Mouse (Mus musculus): ENCODE results near the gene Hist1h4c. TPM values are rescaled to one million over a fixed set of nuclear protein-coding genes. Genes with fewer than 3 reads are reported as not detected.
"Not testable (repeated sequence)": the region's sequence is repeated elsewhere in the genome, so short reads cannot be mapped to it uniquely, and the experiment has no call there.

Hist1h4c gene
- 190 and 256 TPM in 2 replicates for total RNA-seq (2014; rRNA removed)
- 0.95 and 3.1 TPM in 2 replicates for polyA plus RNA-seq (2012; rRNA removed)

DNA sequence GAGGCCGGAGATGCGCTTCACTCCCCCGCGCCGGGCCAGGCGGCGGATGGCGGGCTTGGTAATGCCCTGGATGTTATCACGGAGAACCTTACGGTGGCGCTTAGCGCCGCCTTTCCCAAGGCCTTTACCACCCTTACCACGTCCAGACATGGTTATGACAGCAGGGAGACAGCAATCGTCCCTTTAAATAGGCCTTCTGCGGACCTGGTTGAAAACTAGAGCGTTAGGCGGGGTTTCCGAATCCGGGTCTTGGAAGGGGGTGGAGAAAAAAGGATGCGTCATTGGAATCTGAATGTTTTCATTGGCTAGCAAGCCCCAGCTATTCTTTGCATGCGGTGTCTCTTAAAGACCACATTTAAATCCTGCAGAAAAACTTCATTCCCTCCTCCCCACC lies at the start of gene Hist1h4c:
TSS of gene Hist1h4c (minus strand) at position 155 of the 394 bp plus-strand sequence.
- whole genome bisulfite sequencing = under 1% methylated on average over 20 of the region's 22 CpGs
- DNase-seq (ENCODE audit: extremely low read depth, low read depth, low spot score) = peak; percentile 97
- no peaks in the 10 kb centered on the region for H3K79me2 ChIP-seq (ENCODE audit: control insufficient read depth, insufficient read depth, low read length)
- H3K27ac ChIP-seq (replicated peaks; ENCODE audit: insufficient read depth, low read depth, low read length) = 0 out of 2 replicates have a peak within 1 kb of the TSS, but pooled peaks have one; percentile 2
- TF ChIP-seq POLR2A (IDR thresholded peaks at IDR 0.05; ENCODE audit: extremely low read depth, insufficient read depth, low read length) = peak; percentile 100
- TF ChIP-seq CTCF (IDR thresholded peaks at IDR 0.05; ENCODE audit: low read depth, low read length) = no peak
- no peaks in the 10 kb centered on the region for H3K27me3 ChIP-seq (ENCODE audit: control insufficient read depth, insufficient read depth, low read length)
- peak within 1 kb of the TSS; percentile 29 for H3K9ac ChIP-seq (ENCODE audit: low read depth, low read length)
- H3K4me1 ChIP-seq (ENCODE audit: control insufficient read depth, insufficient read depth, low read length) = peaks cover 10% of the 10 kb centered on the region
- H3K4me3 ChIP-seq (ENCODE audit: insufficient read depth, low read depth, low read length) = peak within 1 kb of the TSS; percentile 53
- H3K36me3 ChIP-seq (ENCODE audit: control insufficient read depth, insufficient read depth, low read length) = peaks cover 5% of the 10 kb centered on the region; the same call in 1 of the 2 replicates

DNA sequence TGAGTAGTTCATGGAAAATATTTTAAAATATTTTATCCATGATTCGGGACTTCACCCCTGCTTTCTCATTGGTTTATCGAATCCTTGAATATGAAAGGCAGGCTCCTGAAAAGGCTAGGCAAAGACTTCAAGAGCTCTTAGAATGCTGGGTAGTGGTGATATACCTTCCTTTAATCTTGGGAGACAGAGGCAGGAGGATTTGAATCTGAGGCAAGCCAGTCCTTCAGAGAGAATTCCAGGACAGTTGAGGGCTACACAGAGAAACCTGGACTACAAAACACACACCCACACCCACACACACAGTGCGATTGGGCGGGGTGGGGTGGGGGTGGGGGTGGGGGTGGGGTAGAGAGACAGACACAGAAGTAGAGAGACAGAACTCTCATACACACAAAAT lies 49.6 kb upstream of the Hist1h4c start:
- Histone ChIP-seq H3K4me1 (ENCODE audit: control insufficient read depth, insufficient read depth, low read length) (peaks cover 12% of the 10 kb centered on the region), H3K9ac (ENCODE audit: low read depth, low read length) (no peak overlapping the region), H3K79me2 (ENCODE audit: control insufficient read depth, insufficient read depth, low read length) (no peaks in the 10 kb centered on the region), H3K27me3 (ENCODE audit: control insufficient read depth, insufficient read depth, low read length) (no peaks in the 10 kb centered on the region), H3K27ac (replicated peaks; ENCODE audit: insufficient read depth, low read depth, low read length) (no peak overlapping the region), H3K36me3 (ENCODE audit: control insufficient read depth, insufficient read depth, low read length) (no peaks in the 10 kb centered on the region), H3K4me3 (ENCODE audit: insufficient read depth, low read depth, low read length) (no peak overlapping the region)
- WGBS = 16% methylated on average over 4 of the region's 4 CpGs
- no peak for DNase-seq (ENCODE audit: extremely low read depth, low read depth, low spot score)
- TF ChIP-seq POLR2A (IDR thresholded peaks at IDR 0.05; ENCODE audit: extremely low read depth, insufficient read depth, low read length) (no peak), CTCF (IDR thresholded peaks at IDR 0.05; ENCODE audit: low read depth, low read length) (no peak)

DNA sequence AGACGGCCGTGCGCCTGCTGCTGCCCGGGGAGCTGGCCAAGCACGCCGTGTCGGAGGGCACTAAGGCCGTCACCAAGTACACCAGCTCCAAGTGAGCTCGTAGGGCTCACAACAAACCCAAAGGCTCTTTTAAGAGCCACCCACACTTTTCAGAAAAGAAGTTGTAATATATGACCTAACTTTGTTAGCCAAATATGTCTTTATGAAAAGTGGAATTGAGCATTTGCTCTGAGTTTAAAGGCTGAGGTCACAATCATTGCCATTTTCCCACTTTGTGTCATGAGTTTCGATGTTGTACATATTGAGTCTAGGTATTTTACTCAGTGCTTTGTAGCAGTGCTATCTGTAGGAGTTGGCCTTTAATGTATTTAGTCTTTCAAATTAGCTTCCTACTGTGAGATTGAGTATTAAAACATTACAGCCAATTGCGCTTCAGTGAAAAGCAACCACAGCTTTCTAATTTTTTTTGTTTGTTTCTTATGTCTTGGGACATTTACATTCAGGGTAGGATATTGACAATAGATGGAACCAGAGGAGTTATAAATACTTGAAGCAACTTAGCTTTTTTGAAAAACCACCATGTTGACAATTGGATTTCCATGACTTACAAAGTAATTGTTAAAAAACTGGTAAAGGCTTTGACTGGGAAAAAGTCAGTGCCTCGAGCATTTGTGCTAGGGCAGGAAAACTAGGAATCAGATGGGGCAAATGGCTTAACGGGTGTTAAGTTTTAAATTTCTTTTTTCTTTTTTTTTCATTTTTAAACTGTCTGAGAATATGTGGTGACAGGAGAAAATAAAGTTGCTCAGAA lies 49.0 kb upstream of the Hist1h4c start:
- 11% methylated on average over 13 of the region's 13 CpGs for WGBS
- H3K27me3 ChIP-seq (ENCODE audit: control insufficient read depth, insufficient read depth, low read length) = no peaks in the 10 kb centered on the region
- peak overlapping the region; percentile 37; the same call in 1 of the 2 replicates for H3K9ac ChIP-seq (ENCODE audit: low read depth, low read length)
- no peak for DNase-seq (ENCODE audit: extremely low read depth, low read depth, low spot score)
- peaks cover 12% of the 10 kb centered on the region for H3K4me1 ChIP-seq (ENCODE audit: control insufficient read depth, insufficient read depth, low read length)
- H3K79me2 ChIP-seq (ENCODE audit: control insufficient read depth, insufficient read depth, low read length) = no peaks in the 10 kb centered on the region
- H3K4me3 ChIP-seq (ENCODE audit: insufficient read depth, low read depth, low read length) = peak overlapping the region; percentile 4; the same call in 1 of the 2 replicates
- no peaks in the 10 kb centered on the region for H3K36me3 ChIP-seq (ENCODE audit: control insufficient read depth, insufficient read depth, low read length)
- H3K27ac ChIP-seq (replicated peaks; ENCODE audit: insufficient read depth, low read depth, low read length) = peak overlapping the region; percentile 12; the same call in 1 of the 2 replicates
- TF ChIP-seq POLR2A (IDR thresholded peaks at IDR 0.05; ENCODE audit: extremely low read depth, insufficient read depth, low read length) (no peak), CTCF (IDR thresholded peaks at IDR 0.05; ENCODE audit: low read depth, low read length) (no peak)

DNA sequence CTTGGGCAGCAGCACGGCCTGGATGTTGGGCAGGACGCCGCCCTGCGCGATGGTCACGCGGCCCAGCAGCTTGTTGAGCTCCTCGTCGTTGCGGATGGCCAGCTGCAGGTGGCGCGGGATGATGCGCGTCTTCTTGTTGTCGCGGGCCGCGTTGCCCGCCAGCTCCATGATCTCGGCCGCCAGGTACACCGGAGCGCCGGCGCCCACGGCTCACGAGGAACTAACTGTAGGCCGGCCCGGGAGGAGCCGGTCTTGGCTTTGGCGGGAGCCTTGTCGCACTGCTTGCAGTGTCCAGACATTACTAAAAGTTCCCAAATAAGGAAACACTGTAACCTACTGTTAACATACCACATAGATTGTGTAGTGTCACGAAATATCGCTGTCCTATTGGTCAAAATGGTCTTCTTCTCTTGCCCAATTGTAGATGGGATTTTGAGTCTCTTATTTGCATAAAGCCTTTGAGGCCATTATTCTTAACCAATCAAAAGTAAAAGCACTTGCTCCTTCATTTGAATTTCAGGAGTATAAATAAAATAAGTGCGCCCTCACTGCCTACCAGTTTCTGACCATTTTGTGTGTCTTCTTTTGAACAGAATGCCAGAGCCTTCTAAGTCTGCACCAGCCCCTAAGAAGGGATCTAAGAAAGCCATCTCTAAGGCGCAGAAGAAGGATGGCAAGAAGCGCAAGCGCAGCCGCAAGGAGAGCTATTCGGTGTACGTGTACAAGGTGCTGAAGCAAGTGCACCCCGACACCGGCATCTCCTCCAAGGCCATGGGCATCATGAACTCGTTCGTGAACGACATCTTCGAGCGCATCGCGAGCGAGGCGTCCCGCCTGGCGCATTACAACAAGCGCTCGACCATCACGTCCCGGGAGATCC lies 48.2 kb upstream of the Hist1h4c start, which contains the start of gene Hist1h2bb:
TSS of gene Hist1h2bb (plus strand) at position 534 of the 880 bp plus-strand sequence.
- Histone ChIP-seq H3K9ac (ENCODE audit: low read depth, low read length) (peak within 1 kb of the TSS; percentile 73), H3K4me1 (ENCODE audit: control insufficient read depth, insufficient read depth, low read length) (peaks cover 12% of the 10 kb centered on the region), H3K4me3 (ENCODE audit: insufficient read depth, low read depth, low read length) (peak within 1 kb of the TSS; percentile 66), H3K27ac (replicated peaks; ENCODE audit: insufficient read depth, low read depth, low read length) (peak within 1 kb of the TSS; percentile 99)
- peak; percentile 99 for DNase-seq (ENCODE audit: extremely low read depth, low read depth, low spot score)
- 1% methylated on average over 45 of the region's 58 CpGs for WGBS
- H3K27me3 ChIP-seq (ENCODE audit: control insufficient read depth, insufficient read depth, low read length); H3K36me3 ChIP-seq (ENCODE audit: control insufficient read depth, insufficient read depth, low read length); H3K79me2 ChIP-seq (ENCODE audit: control insufficient read depth, insufficient read depth, low read length): not testable (repeated sequence)

DNA sequence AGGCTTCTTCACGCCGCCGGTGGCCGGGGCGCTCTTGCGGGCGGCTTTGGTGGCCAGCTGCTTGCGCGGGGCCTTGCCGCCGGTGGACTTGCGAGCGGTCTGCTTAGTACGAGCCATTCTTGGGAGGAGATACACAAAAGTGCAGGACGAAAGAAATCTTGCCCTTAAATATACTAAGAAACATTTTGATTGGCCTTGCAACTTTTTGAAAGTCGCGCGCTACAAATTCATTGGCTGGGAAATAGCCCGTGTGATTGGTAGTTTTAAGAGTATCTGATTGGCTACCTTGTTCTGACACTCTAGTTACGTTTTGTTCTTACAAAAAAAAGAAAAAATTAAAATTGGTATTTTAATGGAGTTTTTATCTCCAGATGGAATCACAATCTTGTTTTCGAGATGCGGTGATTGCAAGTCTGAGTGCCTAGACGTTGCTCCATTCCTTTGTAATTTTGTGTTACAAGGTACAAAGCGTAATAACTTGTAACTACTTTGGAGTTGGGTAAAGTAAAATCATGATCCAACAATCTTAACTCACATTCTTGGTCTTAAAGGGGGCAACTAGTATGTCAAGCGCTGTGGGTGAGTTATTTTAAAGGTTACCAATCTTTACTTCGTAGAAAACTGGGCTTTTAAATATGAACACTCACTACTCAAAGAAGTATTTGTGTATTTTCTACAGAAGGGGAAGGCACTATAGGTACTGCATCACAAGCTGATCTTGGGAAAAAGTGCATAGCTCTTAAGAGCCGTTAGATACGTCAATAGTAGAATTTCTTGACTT lies 47.3 kb upstream of the Hist1h4c start, which contains the start of gene Hist1h3c:
TSS of gene Hist1h3c (minus strand) at position 222 of the 781 bp plus-strand sequence.
- Histone ChIP-seq H3K4me1 (ENCODE audit: control insufficient read depth, insufficient read depth, low read length) (peaks cover 14% of the 10 kb centered on the region; the same call in 1 of the 2 replicates), H3K27ac (replicated peaks; ENCODE audit: insufficient read depth, low read depth, low read length) (peak within 1 kb of the TSS; percentile 99), H3K79me2 (ENCODE audit: control insufficient read depth, insufficient read depth, low read length) (no peaks in the 10 kb centered on the region), H3K27me3 (ENCODE audit: control insufficient read depth, insufficient read depth, low read length) (no peaks in the 10 kb centered on the region), H3K36me3 (ENCODE audit: control insufficient read depth, insufficient read depth, low read length) (no peaks in the 10 kb centered on the region), H3K9ac (ENCODE audit: low read depth, low read length) (peak within 1 kb of the TSS; percentile 73), H3K4me3 (ENCODE audit: insufficient read depth, low read depth, low read length) (peak within 1 kb of the TSS; percentile 66)
- peak; percentile 85 for DNase-seq (ENCODE audit: extremely low read depth, low read depth, low spot score)
- under 1% methylated on average over 28 of the region's 28 CpGs for WGBS
- no peak for TF ChIP-seq POLR2A (IDR thresholded peaks at IDR 0.05; ENCODE audit: extremely low read depth, insufficient read depth, low read length)
- TF ChIP-seq CTCF (IDR thresholded peaks at IDR 0.05; ENCODE audit: low read depth, low read length) = no peak

All from liver, adult 2 months (tissue).